Mouse (Mus musculus): ENCODE measurements around the gene Tecr.

- TF ChIP-seq CTCF (IDR thresholded peaks at IDR 0.05; ENCODE audit: insufficient read depth, low read depth, low read length) (no peak), POLR2A (IDR thresholded peaks at IDR 0.05; ENCODE audit: insufficient read depth, low read depth, low read length) (no peak)
These were observed 45.9 kb upstream of the Tecr start for GRCm38 (mm10) chr8:83653662-83654017.

Measured in olfactory bulb, adult 2 months (tissue).